ENCODE assay signal across 8 mouse cellular contexts in genomic region chr16:62562051-62562450, GRCm38 (mm10).
DNase-seq lines count a peak whose midpoint lies in the region; ATAC-seq lines count a peak whose summit lies in the region.

No protein-coding gene starts in this region.

- DNase-seq in cerebellum, postnatal 14 days = peak; percentile 56 to 69
- DNase-seq in cerebellum, adult 11 months = no peak
- DNase-seq in urinary bladder, postnatal 25 days (ENCODE audit: low spot score) = peak; percentile 22
- no peak for DNase-seq in urinary bladder, adult 2 months (ENCODE audit: low spot score)
- peak; percentile 38 to 62 for DNase-seq in frontal cortex, postnatal 36 days (ENCODE audit: low spot score in 2 of 2)
- peak; percentile 11 to 23 for DNase-seq in layer of hippocampus, postnatal 36 days
- DNase-seq in retina, postnatal 1 day = peak; percentile 50

- ATAC-seq in megakaryocyte, adult 5-6 weeks (ENCODE audit: poor library complexity, severe bottlenecking) = no peak

Comparison
In these comparisons a context has a peak if more than half of its experiments do, and no peak if none do; other contexts are left out.
1. DNase-seq: peak in cerebellum, postnatal 14 days (2 of 2), urinary bladder, postnatal 25 days (single experiment), frontal cortex, postnatal 36 days (2 of 2), layer of hippocampus, postnatal 36 days (2 of 2) and retina, postnatal 1 day (single experiment); none in cerebellum, adult 11 months (single experiment) and urinary bladder, adult 2 months (single experiment).